Comparison of ENCODE assay signal across 26 mouse cellular contexts in genomic region chrX:133402446-133402845, GRCm38 (mm10).
DNase-seq lines count a peak whose midpoint lies in the region; ATAC-seq and TF ChIP-seq lines count a peak whose summit lies in the region.
"Had no signal": no experiment of that assay in that cellular context is flagged by ENCODE, and none has a peak within 500 bp of the region (broad histone marks: within the 10 kb centered on the region; RNA-seq: fewer than 3 reads in every experiment).

No protein-coding gene starts in this region.

- peak; percentile 55 for DNase-seq in heart, adult 11 months
- no peak for DNase-seq in heart, adult 18-20 months
- peak; percentile 55 to 73 for DNase-seq in layer of hippocampus, adult 2 months (ENCODE audit: low spot score in 2 of 2)
- DNase-seq in layer of hippocampus, postnatal 25 days (ENCODE audit: extremely low spot score in 1 of 2, low spot score in 1 of 2), result peak; percentile 15
- no peak for DNase-seq in neural tube, embryonic 10.5 days (ENCODE audit: extremely low spot score, low spot score)
- DNase-seq: adrenal gland, adult 8-10 months; B cell, adult 2 months; cerebellum, adult 9-10 months; gastrocnemius, postnatal 36 days; heart, postnatal 36 days; kidney, adult 18-20 months; kidney, postnatal 4 days; lung, adult 18-20 months; lung, postnatal 10 days; thymus, adult 2 months; thymus, postnatal 4 days had no signal

- no peak overlapping the region for H3K27ac ChIP-seq in forebrain, embryonic 16.5 days (ENCODE audit: low read length)
- H3K27ac ChIP-seq in layer of hippocampus, adult 2 months, result peak overlapping the region; percentile 70; the same call in 1 of the 2 replicates
- H3K27ac ChIP-seq: embryonic facial prominence, embryonic 15.5 days; heart, embryonic 15.5 days; hindbrain, embryonic 14.5 days; limb, embryonic 13.5 days; liver, embryonic 12.5 days; midbrain, embryonic 10.5 days; neural tube, embryonic 15.5 days had no signal

- TF ChIP-seq CTCF in layer of hippocampus, adult 2 months (conservative IDR thresholded peaks at IDR 0.05), result no peak

- no peaks in the 10 kb centered on the region for H3K4me1 ChIP-seq in forebrain, embryonic 16.5 days (replicated peaks; ENCODE audit: control insufficient read depth, insufficient read depth, low read length)
- H3K4me1 ChIP-seq: embryonic facial prominence, embryonic 15.5 days; heart, embryonic 15.5 days; limb, embryonic 13.5 days; liver, embryonic 12.5 days; midbrain, embryonic 10.5 days; neural tube, embryonic 15.5 days had no signal

- 74% methylated on average over 3 of the region's 3 CpGs for whole genome bisulfite sequencing in forebrain, embryonic 16.5 days

- no peak overlapping the region for H3K4me3 ChIP-seq in forebrain, embryonic 16.5 days (replicated peaks; ENCODE audit: low read length)
- no peak overlapping the region for H3K4me3 ChIP-seq in layer of hippocampus, adult 2 months
- H3K4me3 ChIP-seq: embryonic facial prominence, embryonic 15.5 days; heart, embryonic 15.5 days; limb, embryonic 13.5 days; liver, embryonic 12.5 days; midbrain, embryonic 10.5 days; neural tube, embryonic 15.5 days had no signal

- H3K9me3 ChIP-seq in forebrain, embryonic 16.5 days (ENCODE audit: control insufficient read depth, low read length), result no peaks in the 10 kb centered on the region
- H3K9me3 ChIP-seq: embryonic facial prominence, embryonic 15.5 days; heart, embryonic 15.5 days; limb, embryonic 13.5 days; liver, embryonic 12.5 days; midbrain, embryonic 10.5 days; neural tube, embryonic 15.5 days had no signal

- peak; percentile 74 for ATAC-seq in forebrain, embryonic 16.5 days
- ATAC-seq in CD4-positive, CD25-positive, alpha-beta regulatory T cell, adult 4 months, result no peak
- ATAC-seq: inflammation-experienced regulatory T-cells, adult 6 months; liver, embryonic 12.5 days had no signal

- no peaks in the 10 kb centered on the region for H3K27me3 ChIP-seq in forebrain, embryonic 16.5 days (replicated peaks; ENCODE audit: control insufficient read depth, insufficient read depth, low read length)
- H3K27me3 ChIP-seq: embryonic facial prominence, embryonic 15.5 days; heart, embryonic 15.5 days; liver, embryonic 12.5 days; neural tube, embryonic 15.5 days had no signal

- H3K4me2 ChIP-seq in forebrain, embryonic 16.5 days (ENCODE audit: low read length), result no peak overlapping the region
- H3K4me2 ChIP-seq: embryonic facial prominence, embryonic 15.5 days; heart, embryonic 15.5 days; hindbrain, embryonic 14.5 days; limb, embryonic 13.5 days; liver, embryonic 12.5 days; neural tube, embryonic 15.5 days had no signal

- no peak overlapping the region for H3K9ac ChIP-seq in forebrain, embryonic 16.5 days (replicated peaks; ENCODE audit: low read depth, low read length)
- H3K9ac ChIP-seq: embryonic facial prominence, embryonic 15.5 days; heart, embryonic 15.5 days; hindbrain, embryonic 14.5 days; limb, embryonic 13.5 days; liver, embryonic 12.5 days; neural tube, embryonic 15.5 days had no signal

- no peaks in the 10 kb centered on the region for H3K36me3 ChIP-seq in forebrain, embryonic 16.5 days (ENCODE audit: control insufficient read depth, insufficient read depth)
- H3K36me3 ChIP-seq: embryonic facial prominence, embryonic 15.5 days; heart, embryonic 15.5 days; limb, embryonic 13.5 days; liver, embryonic 12.5 days; midbrain, embryonic 10.5 days; neural tube, embryonic 15.5 days had no signal

Comparison
In these comparisons a context has a peak if more than half of its experiments do, and no peak if none do; other contexts are left out.
1. DNase-seq: peak in heart, adult 11 months (single experiment), layer of hippocampus, adult 2 months (2 of 2) and layer of hippocampus, postnatal 25 days (2 of 2); none in heart, adult 18-20 months (0 of 2) and neural tube, embryonic 10.5 days (single experiment).